Mouse (Mus musculus) neural tube, embryonic 14.5 days (tissue): ENCODE measurements around the gene Zkscan1. TPM values are rescaled to one million over a fixed set of nuclear protein-coding genes. Genes with fewer than 3 reads are reported as not detected.

Experiments used
- ATAC-seq: fragments of 200-750 bp; cut with Nextera tagmentation; 2 replicates; pipeline ENCODE4 v1.8.0; 2017; ENCODE audit warnings: low read depth, mild to moderate bottlenecking, moderate TSS enrichment, moderate library complexity
- H3K27ac ChIP-seq: fragments of 300-500 bp; sonication (generic); 2 replicates; pipeline ENCODE4 v1.5.1; 2014; ENCODE audit warnings: low read depth, mild to moderate bottlenecking, control low read depth, low read length, moderate library complexity, mixed read lengths
- H3K27me3 ChIP-seq: fragments of 300-500 bp; sonication (generic); 2 replicates; pipeline ENCODE4 v1.6.1; 2014; ENCODE audit warnings: low read length; ENCODE audit not compliant: control insufficient read depth, insufficient read depth
- H3K36me3 ChIP-seq: fragments of 300-500 bp; sonication (generic); 2 replicates; pipeline ENCODE4 v1.6.1; 2014; ENCODE audit warnings: low read length, mixed read lengths; ENCODE audit not compliant: control insufficient read depth, insufficient read depth
- H3K4me1 ChIP-seq: fragments of 300-500 bp; sonication (generic); 2 replicates; pipeline ENCODE4 v1.6.1; 2014; ENCODE audit warnings: low read length; ENCODE audit not compliant: control insufficient read depth, insufficient read depth
- H3K4me2 ChIP-seq: fragments of 300-500 bp; sonication (generic); 2 replicates; pipeline ENCODE4 v1.6.1; 2014; ENCODE audit warnings: mild to moderate bottlenecking, low read depth, low read length, control low read depth
- H3K4me3 ChIP-seq: fragments of 300-500 bp; sonication (generic); 2 replicates; pipeline ENCODE4 v1.5.1; 2014; ENCODE audit warnings: low read depth, low read length, control low read depth, mixed read lengths
- H3K9ac ChIP-seq: fragments of 300-500 bp; sonication (generic); replicated peaks from 2 replicates; pipeline ENCODE4 v1.6.1; 2014; ENCODE audit warnings: low read depth, mild to moderate bottlenecking, control low read depth, low read length, mixed read lengths
- H3K9me3 ChIP-seq: fragments of 300-500 bp; sonication (generic); 2 replicates; pipeline ENCODE4 v1.6.1; 2016; ENCODE audit warnings: low read length; ENCODE audit not compliant: control insufficient read depth
- WGBS: fragments of 180-500 bp; shearing (Covaris S2); extraction: QIAGEN DNeasy Blood & Tissue Kit; methylation state at CpG from one replicate; pipeline ENCODE4 v1.1.7; 2014; 5-methylcytosine and 5-hydroxymethylcytosine counted together
- polyA plus RNA-seq: library from polyadenylated mRNA; unstranded; fragments of >200 nt; fragmentation: Nextera tagmentation; extraction: Ambion mirVana; gene quantifications from 2 replicates; pipeline ENCODE4 v1.2.1, GENCODE M21; 2014

The Zkscan1 gene
- polyA plus RNA-seq, 1 experiment from 2014 or later, result 31.2 TPM

DNA sequence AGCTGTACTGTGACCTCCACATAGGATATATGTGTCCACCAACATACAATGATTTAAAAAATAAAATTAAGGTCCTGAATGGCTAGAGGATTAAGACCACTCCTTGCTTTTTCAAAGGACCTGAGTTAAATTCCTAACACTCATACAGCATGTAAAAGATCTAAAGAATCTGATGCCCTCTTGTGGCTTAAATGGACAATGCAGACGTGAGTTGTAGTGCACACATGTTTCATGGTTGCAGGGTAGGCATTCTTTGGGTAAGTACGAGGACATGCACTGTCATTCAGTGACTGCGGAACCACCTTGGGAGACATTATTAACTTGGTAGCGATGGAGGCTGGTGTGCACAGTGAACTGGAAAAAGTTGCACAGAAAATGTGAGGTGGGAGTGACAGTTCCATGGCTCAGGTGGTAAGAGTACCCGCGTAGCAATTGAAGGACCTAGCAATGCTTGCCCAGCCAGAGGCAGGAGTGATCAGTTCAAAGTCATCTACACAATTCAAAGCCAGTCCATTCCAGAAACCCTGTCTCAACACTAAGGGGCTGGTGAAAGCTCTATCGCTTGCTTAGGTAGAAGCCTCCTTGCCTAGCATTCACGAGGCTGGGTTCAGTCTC, 53.2 kb downstream of the Zkscan1 start:
- 62% methylated on average over 8 of the region's 8 CpGs for WGBS

GRCm38 (mm10) chr5:138138585-138138984, 53.7 kb downstream of the Zkscan1 start:
- Histone ChIP-seq H3K36me3 (peaks cover 15% of the 10 kb centered on the region), H3K4me1 (no peaks in the 10 kb centered on the region), H3K9ac (no peak overlapping the region), H3K27ac (no peak overlapping the region), H3K4me2 (no peak overlapping the region), H3K4me3 (no peak overlapping the region), H3K27me3 (no peaks in the 10 kb centered on the region), H3K9me3 (no peaks in the 10 kb centered on the region)
- WGBS, result 77% methylated on average over 4 of the region's 4 CpGs
- ATAC-seq, result no peak

More for the DNA sequence above, 53.2 kb downstream of the Zkscan1 start:
- Histone ChIP-seq H3K9me3 (no peaks in the 10 kb centered on the region), H3K4me3 (no peak overlapping the region), H3K36me3 (peaks cover 21% of the 10 kb centered on the region), H3K27ac (no peak overlapping the region), H3K27me3 (no peaks in the 10 kb centered on the region), H3K4me1 (no peaks in the 10 kb centered on the region), H3K9ac (no peak overlapping the region), H3K4me2 (no peak overlapping the region)
- ATAC-seq, result no peak

GRCm38 (mm10) chr5:138154390-138154789, 69.5 kb downstream of the Zkscan1 start:
- Histone ChIP-seq H3K4me2 (peak overlapping the region; percentile 87), H3K27me3 (no peaks in the 10 kb centered on the region), H3K9ac (peak overlapping the region; percentile 95), H3K36me3 (peaks cover 19% of the 10 kb centered on the region), H3K9me3 (no peaks in the 10 kb centered on the region), H3K4me3 (peak overlapping the region; percentile 81), H3K4me1 (peaks cover 9% of the 10 kb centered on the region; the same call in 1 of the 2 replicates), H3K27ac (no peak overlapping the region)
- ATAC-seq, result no peak
- WGBS, result 91% methylated on average over 3 of the region's 3 CpGs

DNA sequence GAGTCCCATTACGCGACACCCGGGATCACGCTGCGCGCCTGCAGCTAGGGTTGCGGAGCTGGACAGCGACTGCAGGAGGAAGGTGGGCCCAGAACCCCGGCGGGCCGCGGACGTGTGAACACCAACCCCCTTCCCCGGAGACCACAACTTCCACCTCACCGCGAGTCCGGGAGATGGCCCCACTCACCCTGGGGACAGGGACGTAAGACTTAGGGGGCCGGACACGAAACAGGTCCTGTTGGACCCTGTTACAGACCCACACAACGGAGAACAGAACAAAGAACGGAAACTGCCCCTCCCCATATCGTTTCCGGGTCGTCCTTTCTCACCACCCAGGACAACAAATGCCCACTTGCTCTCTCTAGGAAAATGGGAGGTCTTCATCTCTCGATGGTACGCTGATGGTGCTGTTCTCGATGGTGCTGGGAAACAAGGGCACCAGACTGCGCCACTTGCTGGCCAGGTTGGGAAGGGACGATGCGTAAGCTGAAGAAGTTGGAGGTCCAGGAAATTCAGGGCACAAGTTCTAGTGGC, 70.6 kb downstream of the Zkscan1 start, which contains the start of gene Zfp113:
TSS of gene Zfp113 (minus strand) at position 302 of the 534 bp plus-strand sequence.
- no peaks in the 10 kb centered on the region for H3K27me3 ChIP-seq
- H3K36me3 ChIP-seq, result peaks cover 15% of the 10 kb centered on the region; the same call in 1 of the 2 replicates
- H3K4me3 ChIP-seq, result peak within 1 kb of the TSS; percentile 81
- no peaks in the 10 kb centered on the region for H3K9me3 ChIP-seq
- peaks cover 9% of the 10 kb centered on the region; the same call in 1 of the 2 replicates for H3K4me1 ChIP-seq
- H3K4me2 ChIP-seq, result peak within 1 kb of the TSS; percentile 87
- under 1% methylated on average over 31 of the region's 31 CpGs for whole genome bisulfite sequencing
- peak within 1 kb of the TSS; percentile 98 for H3K27ac ChIP-seq
- peak; percentile 98 for ATAC-seq
- peak within 1 kb of the TSS; percentile 95 for H3K9ac ChIP-seq

Other genes with a start within 250 kb of the Zkscan1 start
- not detected in 2 replicates for gene Pilra, start 248.8 kb upstream of the Zkscan1 start, polyA plus RNA-seq
- not detected in 2 replicates for gene Pilrb1, start 227.0 kb upstream of the Zkscan1 start, polyA plus RNA-seq
- gene Pilrb2, start 213.3 kb upstream of the Zkscan1 start, polyA plus RNA-seq, result not detected in 2 replicates
- not detected in 2 replicates for gene Cyp3a13, start 163.5 kb upstream of the Zkscan1 start, polyA plus RNA-seq
- 0.31 and 0.70 TPM in 2 replicates for gene Gjc3, start 122.0 kb upstream of the Zkscan1 start, polyA plus RNA-seq
- not detected in 2 replicates for gene Azgp1, start 103.6 kb upstream of the Zkscan1 start, polyA plus RNA-seq
- gene Smok3a, start 63.8 kb upstream of the Zkscan1 start, polyA plus RNA-seq, result not detected in 2 replicates
- not detected in 2 replicates for gene Smok3b, start 63.7 kb upstream of the Zkscan1 start, polyA plus RNA-seq
- not detected in 2 replicates for gene Smok3c, start 31.9 kb upstream of the Zkscan1 start, polyA plus RNA-seq
- gene Zscan21, start 31.8 kb downstream of the Zkscan1 start, polyA plus RNA-seq, result 90.9 and 98.7 TPM in 2 replicates
- gene Zfp113, start 70.7 kb downstream of the Zkscan1 start, polyA plus RNA-seq, result 25.3 and 25.8 TPM in 2 replicates
- 245 and 252 TPM in 2 replicates for gene Cops6, start 76.0 kb downstream of the Zkscan1 start, polyA plus RNA-seq
- 17.2 and 17.7 TPM in 2 replicates for gene Ap4m1, start 86.9 kb downstream of the Zkscan1 start, polyA plus RNA-seq
- gene Mcm7, start 87.3 kb downstream of the Zkscan1 start, polyA plus RNA-seq, result 71.5 and 81.4 TPM in 2 replicates
- gene Taf6, start 102.4 kb downstream of the Zkscan1 start, polyA plus RNA-seq, result 71.7 and 73.2 TPM in 2 replicates
- gene Cnpy4, start 102.4 kb downstream of the Zkscan1 start, polyA plus RNA-seq, result 22.7 and 29.2 TPM in 2 replicates
- gene Mblac1, start 109.2 kb downstream of the Zkscan1 start, polyA plus RNA-seq, result 12.9 and 14.6 TPM in 2 replicates
- gene Nxpe5, start 140.8 kb downstream of the Zkscan1 start, polyA plus RNA-seq, result not detected in 2 replicates
- gene Lamtor4, start 170.4 kb downstream of the Zkscan1 start, polyA plus RNA-seq, result 71.7 and 90.4 TPM in 2 replicates
- gene BC037034, start 178.9 kb downstream of the Zkscan1 start, polyA plus RNA-seq, result 16.3 and 16.5 TPM in 2 replicates
- gene Gal3st4, start 187.8 kb downstream of the Zkscan1 start, polyA plus RNA-seq, result 2.2 and 3.4 TPM in 2 replicates
- gene Gm43720, start 194.9 kb downstream of the Zkscan1 start, polyA plus RNA-seq, result 0.11 TPM in 1 of 2 replicates, not detected in the other
- 25.7 and 25.8 TPM in 2 replicates for gene Gpc2, start 194.9 kb downstream of the Zkscan1 start, polyA plus RNA-seq
- gene Stag3, start 195.2 kb downstream of the Zkscan1 start, polyA plus RNA-seq, result 9.3 and 12.5 TPM in 2 replicates